Mouse (Mus musculus) small intestine, adult 2 months (tissue): ENCODE measurements around the gene Mfap4. TPM values are rescaled to one million over a fixed set of nuclear protein-coding genes. Genes with fewer than 3 reads are reported as not detected.

ENCODE experiments used
- H3K27ac ChIP-seq: fragments of 200-500 bp; 2 replicates; pipeline ENCODE4 v1.5.1; 2012; ENCODE audit warnings: low read depth, low read length, control low read depth, inconsistent platforms; ENCODE audit not compliant: insufficient read depth
- H3K27me3 ChIP-seq: fragments of 200-500 bp; 2 replicates; pipeline ENCODE4 v1.6.1; 2012; ENCODE audit warnings: mild to moderate bottlenecking, moderate library complexity, low read length, inconsistent platforms; ENCODE audit not compliant: control insufficient read depth, insufficient read depth
- H3K36me3 ChIP-seq: fragments of 200-500 bp; 2 replicates; pipeline ENCODE4 v1.6.1; 2012; ENCODE audit warnings: mild to moderate bottlenecking, low read length, control low read depth, inconsistent platforms; ENCODE audit not compliant: control insufficient read depth, insufficient read depth
- H3K4me1 ChIP-seq: fragments of 200-500 bp; 2 replicates; pipeline ENCODE4 v1.6.1; 2012; ENCODE audit warnings: low read length, inconsistent platforms, mixed read lengths; ENCODE audit not compliant: control insufficient read depth, insufficient read depth, insufficient read length
- H3K4me3 ChIP-seq: fragments of 200-500 bp; 2 replicates; pipeline ENCODE4 v1.5.1; 2012; ENCODE audit warnings: low read depth, mild to moderate bottlenecking, control low read depth, inconsistent platforms, low read length, moderate library complexity
- CTCF ChIP-seq: fragments of 200-500 bp; IDR thresholded peaks from 2 replicates; pipeline ENCODE4 v1.5.1; 2012; ENCODE audit warnings: low read depth, mild to moderate bottlenecking, control low read depth, inconsistent platforms, low read length, moderate library complexity, mixed read lengths; ENCODE audit not compliant: insufficient replicate concordance, insufficient read length; ENCODE audit errors: extremely low read depth
- POLR2A ChIP-seq: fragments of 200-500 bp; IDR thresholded peaks from 2 replicates; pipeline ENCODE4 v1.6.1; 2012; ENCODE audit warnings: low read depth, mild to moderate bottlenecking, control low read depth, inconsistent platforms, low read length, moderate library complexity
- WGBS: fragments of 180-500 bp; shearing (Covaris S2); methylation state at CpG from one replicate; pipeline ENCODE4 v1.1.7; 2018; 5-methylcytosine and 5-hydroxymethylcytosine counted together
- polyA plus RNA-seq: library from polyadenylated mRNA; depleted of rRNA; stranded (reverse); fragments of >200 nt; gene quantifications from 2 replicates; pipeline ENCODE4 v1.2.3, GENCODE M21; 2012; rRNA removed

The Mfap4 gene
- 27.6 and 43.0 TPM in 2 replicates for polyA plus RNA-seq

DNA sequence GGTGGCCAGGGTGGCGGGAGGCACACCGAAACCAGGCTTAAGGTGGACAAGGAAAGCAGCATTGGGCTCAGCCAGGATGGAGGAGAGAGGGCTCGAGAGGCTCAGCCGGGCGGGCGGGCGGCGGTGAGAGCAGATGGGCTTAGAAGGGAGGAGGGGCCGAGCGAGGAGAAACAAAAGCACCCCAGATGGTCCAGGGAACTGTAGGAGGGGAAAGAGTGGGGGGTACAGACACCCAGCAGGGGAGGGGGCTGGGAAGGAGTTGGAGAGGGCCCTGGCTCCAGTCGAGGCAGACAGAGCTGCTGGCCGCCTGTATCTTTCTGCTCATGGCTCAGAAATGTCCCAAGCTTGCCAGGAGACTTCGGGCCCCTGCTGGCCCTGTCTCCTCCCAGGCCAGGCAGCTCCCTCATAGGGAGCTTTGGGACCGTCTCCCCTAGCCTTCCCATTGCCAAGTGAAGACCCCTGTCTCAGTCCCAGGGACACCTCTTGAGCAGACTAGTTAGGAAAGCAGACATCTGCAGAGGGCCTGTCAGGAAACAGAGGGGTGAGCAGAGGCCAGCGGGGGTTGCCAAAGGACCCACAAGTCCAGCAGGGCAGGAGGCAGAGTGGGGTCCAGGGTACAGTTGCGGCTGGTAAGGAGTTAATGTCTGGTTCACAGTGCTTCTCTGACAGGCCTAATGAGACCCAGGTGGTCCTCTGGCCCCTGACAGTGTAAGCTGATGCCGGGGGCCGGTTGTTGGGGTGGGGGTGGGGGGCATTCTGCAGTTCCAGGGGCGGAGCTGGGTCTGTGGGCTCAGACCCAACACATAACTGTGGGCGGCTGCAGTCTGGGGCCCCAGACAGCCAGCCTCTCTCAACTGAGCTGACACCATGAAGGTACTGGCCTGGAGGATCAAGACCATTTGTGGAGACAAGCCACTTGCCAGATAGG, at the start of gene Mfap4:
Gene Mfap4, plus strand, starts transcription at position 819 of the 928 bp plus-strand sequence.
- H3K27ac ChIP-seq = peak within 1 kb of the TSS; percentile 29
- no peaks in the 10 kb centered on the region for H3K27me3 ChIP-seq
- peaks cover 13% of the 10 kb centered on the region for H3K36me3 ChIP-seq
- H3K4me3 ChIP-seq = peak within 1 kb of the TSS; percentile 2; the same call in 1 of the 2 replicates
- H3K4me1 ChIP-seq = no peaks in the 10 kb centered on the region
- TF ChIP-seq POLR2A = no peak
- TF ChIP-seq CTCF = no peak
- 53% methylated on average over 20 of the region's 20 CpGs for WGBS

DNA sequence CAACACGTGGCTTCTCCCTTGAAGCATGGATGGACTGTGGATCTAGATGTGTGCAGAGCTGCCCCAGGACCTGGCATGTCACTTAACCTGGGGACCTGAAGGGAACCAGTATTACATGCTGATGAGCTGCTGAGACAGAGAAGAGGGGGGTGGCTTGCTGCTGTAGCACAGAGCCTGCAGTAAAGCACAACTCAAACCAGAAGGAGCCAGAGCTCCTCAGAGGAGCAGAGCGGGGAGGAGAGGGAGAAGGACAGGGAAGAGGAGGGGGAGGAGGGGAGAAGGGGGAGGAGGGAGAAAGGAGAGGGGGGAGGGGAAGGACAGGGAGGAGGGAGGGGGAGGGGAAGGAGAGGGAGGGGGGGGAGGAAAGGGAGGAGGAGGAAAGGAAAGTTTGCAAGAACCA, 48.9 kb upstream of the Mfap4 start:
- Histone ChIP-seq H3K36me3 (no peaks in the 10 kb centered on the region), H3K27me3 (no peaks in the 10 kb centered on the region), H3K4me1 (no peaks in the 10 kb centered on the region), H3K27ac (no peak overlapping the region), H3K4me3 (no peak overlapping the region)
- TF ChIP-seq CTCF (no peak), POLR2A (no peak)
- 68% methylated on average over 2 of the region's 2 CpGs for WGBS

DNA sequence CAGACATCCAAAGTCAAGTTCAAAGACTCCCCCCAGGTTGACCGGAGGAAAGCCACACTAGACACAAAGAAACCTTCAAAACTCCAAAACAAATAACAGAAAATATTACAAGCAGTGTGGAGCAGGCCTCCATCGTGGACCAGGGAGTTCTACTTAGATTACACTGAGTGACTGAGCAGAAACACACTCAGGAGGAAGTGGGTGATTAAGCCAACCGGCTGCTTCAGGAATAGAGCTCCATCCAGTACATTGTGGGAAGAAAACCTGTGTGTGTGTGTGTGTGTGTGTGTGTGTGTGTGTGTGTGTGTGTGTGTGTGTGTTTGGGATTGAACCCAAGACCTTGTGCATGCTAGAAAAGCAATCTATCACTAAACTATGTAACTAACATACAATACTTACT, 46.1 kb upstream of the Mfap4 start:
- Histone ChIP-seq H3K27me3 (no peaks in the 10 kb centered on the region), H3K4me1 (no peaks in the 10 kb centered on the region), H3K4me3 (no peak overlapping the region), H3K36me3 (no peaks in the 10 kb centered on the region), H3K27ac (no peak overlapping the region)
- TF ChIP-seq POLR2A = no peak
- no peak for TF ChIP-seq CTCF
- WGBS = 63% methylated on average over 3 of the region's 3 CpGs

DNA sequence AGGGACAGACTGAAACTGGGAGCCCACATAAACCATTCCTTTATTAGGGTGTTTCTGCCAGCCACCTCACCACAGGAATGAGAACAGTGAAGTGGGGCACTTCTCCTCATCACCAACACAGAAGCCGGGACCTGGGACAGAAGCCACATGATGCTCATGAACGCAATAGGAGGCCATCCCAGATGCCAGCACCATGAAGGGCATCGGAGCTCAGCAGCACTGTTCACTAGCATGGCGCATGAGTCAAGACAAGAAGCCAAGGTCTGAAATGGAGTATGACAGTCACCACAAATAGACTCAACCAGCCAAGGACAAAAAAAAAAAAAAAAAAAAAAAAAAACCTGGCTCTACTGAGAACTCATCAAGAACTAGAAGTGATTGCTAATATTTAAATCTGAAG, 44.8 kb upstream of the Mfap4 start:
- H3K27ac ChIP-seq = no peak overlapping the region
- no peaks in the 10 kb centered on the region for H3K27me3 ChIP-seq
- H3K36me3 ChIP-seq = no peaks in the 10 kb centered on the region
- H3K4me1 ChIP-seq = no peaks in the 10 kb centered on the region
- WGBS = 94% methylated on average over 4 of the region's 4 CpGs
- H3K4me3 ChIP-seq = no peak overlapping the region
- TF ChIP-seq CTCF (no peak), POLR2A (no peak)

DNA sequence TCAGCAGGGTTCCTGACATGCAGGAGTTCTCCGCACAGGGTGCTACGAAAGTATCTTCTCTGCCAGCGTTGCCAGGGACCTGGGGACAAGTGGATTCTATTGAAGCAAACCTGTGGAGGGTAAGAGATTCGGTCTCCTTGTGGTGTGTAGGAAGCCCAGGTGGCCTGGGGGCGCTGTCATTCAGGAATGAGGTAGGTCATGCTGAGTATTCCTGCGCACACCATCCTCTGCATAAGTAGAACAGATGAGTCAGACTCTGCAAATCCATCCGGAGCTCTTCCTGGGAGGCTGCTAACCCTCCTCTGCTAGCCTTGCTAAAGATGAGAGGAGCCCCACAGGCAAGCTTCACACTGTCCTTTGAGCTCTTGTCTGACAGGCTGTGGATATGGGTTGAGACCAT, 43.6 kb upstream of the Mfap4 start:
- Histone ChIP-seq H3K4me1 (no peaks in the 10 kb centered on the region), H3K36me3 (no peaks in the 10 kb centered on the region), H3K4me3 (no peak overlapping the region), H3K27ac (no peak overlapping the region), H3K27me3 (no peaks in the 10 kb centered on the region)
- WGBS = 84% methylated on average over 7 of the region's 7 CpGs
- TF ChIP-seq POLR2A (no peak), CTCF (no peak)

DNA sequence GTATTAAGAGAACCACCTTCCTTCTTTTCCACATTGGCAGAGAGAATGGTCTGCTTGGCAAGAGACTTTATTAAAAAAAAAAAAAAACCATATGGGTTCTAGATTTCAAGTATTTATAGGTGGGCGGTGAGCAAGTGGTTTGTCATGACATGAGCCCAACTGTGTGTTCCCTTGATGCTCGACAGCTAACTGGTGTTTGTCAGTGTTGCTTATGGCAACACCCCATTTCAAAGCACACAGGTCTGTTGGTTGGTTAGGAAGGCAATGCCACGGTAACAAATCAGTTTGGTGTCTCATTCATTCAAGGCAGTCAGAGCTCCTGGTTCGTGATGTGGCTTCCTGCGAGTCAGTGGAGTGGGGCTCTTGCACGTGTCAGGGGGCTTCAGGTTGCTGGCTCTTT, 41.4 kb upstream of the Mfap4 start:
- no peak overlapping the region for H3K4me3 ChIP-seq
- H3K27ac ChIP-seq = no peak overlapping the region
- H3K27me3 ChIP-seq = no peaks in the 10 kb centered on the region
- no peaks in the 10 kb centered on the region for H3K36me3 ChIP-seq
- WGBS = 85% methylated on average over 6 of the region's 6 CpGs
- no peak for TF ChIP-seq CTCF
- H3K4me1 ChIP-seq = no peaks in the 10 kb centered on the region

DNA sequence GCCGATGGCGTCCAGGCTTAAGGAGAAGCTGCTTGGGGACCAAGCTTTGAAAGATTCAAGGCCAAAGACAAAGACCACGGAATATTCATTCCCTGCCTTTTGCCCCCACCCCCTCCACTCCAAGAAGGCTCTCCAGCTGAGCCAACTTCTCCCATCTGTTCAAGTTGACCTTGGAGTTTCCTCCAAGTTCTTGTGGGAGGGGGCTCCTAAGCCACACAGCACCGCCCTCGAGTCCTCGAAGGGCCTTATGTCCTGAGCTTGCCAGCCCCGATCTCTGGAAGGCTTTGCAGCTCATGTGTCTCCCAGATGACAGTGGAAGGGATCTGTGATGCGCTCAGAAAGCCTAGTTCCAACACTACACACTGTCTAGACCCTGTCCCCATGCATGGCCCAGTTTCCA, 37.9 kb upstream of the Mfap4 start:
- Histone ChIP-seq H3K4me1 (no peaks in the 10 kb centered on the region), H3K36me3 (no peaks in the 10 kb centered on the region), H3K4me3 (no peak overlapping the region), H3K27ac (no peak overlapping the region), H3K27me3 (no peaks in the 10 kb centered on the region)
- TF ChIP-seq POLR2A (no peak), CTCF (no peak)
- WGBS = 81% methylated on average over 8 of the region's 8 CpGs
